Mouse (Mus musculus) frontal cortex, adult 2 months (tissue): Measurements from ENCODE around the gene Whamm. TPM values are rescaled to one million over a fixed set of nuclear protein-coding genes. Genes with fewer than 3 reads are reported as not detected.
A peak's percentile ranks its signal among the peaks of the same experiment; 100 is the strongest.

Experiments used
- DNase-seq, 2 experiments: peaks; one replicate each; pipeline ENCODE4 v3.0.0; 2022; ENCODE audit warnings: low spot score in 1 of 2; ENCODE audit errors: extremely low spot score in 1 of 2
- polyA plus RNA-seq: library from polyadenylated mRNA; depleted of rRNA; stranded (reverse); fragments of >200 nt; gene quantifications from 2 replicates; pipeline ENCODE4 v1.2.3, GENCODE M21; 2012; rRNA removed

The Whamm gene
- 21.4 and 24.2 TPM in 2 replicates for polyA plus RNA-seq

DNA sequence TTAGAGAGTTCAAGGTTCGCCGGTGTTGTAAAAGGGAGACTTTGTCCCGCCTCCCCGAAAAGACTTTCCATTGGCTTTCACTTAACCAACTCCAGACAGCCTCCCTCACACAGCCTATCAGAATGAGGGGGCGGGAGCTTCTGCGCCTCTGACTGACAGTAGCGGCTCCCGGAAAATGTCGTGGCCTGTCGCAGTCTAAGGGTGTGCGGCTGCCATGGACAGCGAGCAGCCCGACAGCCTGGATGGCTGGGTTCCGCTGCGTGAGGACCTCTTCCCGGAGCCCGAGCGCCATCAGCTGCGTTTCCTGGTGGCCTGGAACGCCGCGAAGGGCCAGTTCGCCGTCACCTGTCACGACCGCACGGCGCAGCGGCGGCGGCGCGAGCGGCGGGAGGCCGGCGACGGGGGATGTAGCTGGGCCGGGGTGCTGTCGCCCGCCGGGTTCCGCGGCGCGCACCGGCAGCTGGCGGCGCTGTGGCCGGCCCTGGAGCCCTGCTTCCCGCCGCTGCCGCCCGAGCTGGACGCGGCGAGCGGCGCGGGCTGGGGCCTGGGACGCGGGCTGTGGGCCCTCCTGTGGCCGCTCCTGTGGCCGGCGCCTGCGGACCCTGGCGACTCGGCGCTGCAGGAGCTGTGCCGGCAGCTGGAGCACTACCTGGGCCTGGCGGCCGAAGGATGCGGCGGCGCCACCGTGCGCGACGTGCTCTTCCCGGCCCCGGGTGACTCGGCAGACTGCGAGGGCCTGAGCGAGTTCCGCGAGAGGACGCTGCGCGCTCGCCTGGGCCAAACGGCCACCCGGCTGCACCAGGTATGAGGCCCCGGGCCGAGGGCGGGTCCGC lies at the start of gene Whamm:
Gene Whamm, plus strand, starts transcription at position 159 of the 833 bp plus-strand sequence.
- DNase-seq, result peak; percentile 92 to 93

DNA sequence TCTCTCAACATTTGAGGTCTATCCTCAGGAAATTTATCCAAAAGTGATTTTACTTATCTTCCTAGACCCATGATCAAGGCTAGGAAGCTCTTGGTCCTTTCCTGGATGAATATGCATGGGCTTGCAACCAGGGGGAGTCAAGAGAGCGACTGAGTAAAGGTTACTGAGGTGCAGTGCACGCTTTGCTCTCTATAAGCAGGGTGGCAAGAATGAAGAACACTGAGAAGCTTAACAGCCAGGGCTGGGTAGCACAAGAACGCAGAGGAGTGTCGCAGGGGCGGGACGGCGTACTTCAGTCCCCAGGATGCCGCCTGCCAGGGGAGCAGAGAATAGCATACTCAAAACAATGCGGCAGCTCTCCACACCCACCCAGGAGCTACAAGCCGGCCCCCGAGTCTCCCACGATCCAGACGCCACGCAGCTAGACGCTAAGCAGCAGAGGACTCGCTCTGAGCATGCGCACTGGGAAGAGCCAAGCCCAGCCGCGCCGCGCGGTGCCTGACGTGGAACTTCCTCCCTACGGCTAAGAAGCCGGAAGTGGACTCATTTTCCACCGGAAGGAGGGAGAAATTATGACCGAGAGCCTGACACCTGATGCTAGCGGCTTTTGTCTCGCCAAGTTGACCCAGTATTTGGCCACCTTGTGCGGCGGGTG lies 47.9 kb upstream of the Whamm start:
- peak; percentile 82 to 93 for DNase-seq

DNA sequence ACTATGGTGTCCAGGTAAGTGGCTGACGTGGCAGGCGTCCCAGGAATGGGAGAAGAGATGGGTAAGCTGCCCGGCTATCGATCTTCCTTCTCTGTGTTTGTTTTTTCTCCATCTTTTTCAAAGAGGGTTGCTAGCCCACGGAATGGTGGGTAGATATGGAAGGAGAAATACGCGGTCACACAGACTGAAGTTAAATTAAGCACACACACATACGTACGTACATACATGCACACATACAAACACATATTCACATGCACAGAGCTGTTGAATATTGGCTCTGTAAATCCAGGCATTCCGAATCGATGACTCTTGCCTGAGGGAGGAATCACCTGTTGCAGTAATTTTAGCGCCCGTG lies 47.4 kb upstream of the Whamm start:
- no peak for DNase-seq

DNA sequence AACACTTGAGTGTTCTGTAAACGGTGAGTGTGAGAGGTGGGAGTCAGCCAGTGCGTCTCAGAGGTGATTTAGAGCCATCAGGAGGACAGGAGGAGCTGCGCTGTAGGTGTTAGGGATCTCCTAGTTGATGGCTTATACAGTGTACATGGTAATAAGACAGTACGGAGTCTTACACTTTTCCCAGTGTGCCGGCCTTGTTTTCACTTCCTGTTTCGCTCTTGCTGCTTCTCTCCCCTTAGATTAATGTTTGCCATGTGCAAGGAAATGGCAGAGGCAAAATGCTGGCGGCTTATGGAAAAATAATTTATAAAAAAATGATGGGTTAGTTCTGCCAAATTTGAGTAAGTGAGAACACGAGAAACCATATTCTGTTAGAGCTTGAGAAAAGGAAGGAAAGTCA lies 42.1 kb upstream of the Whamm start:
- DNase-seq, result no peak

DNA sequence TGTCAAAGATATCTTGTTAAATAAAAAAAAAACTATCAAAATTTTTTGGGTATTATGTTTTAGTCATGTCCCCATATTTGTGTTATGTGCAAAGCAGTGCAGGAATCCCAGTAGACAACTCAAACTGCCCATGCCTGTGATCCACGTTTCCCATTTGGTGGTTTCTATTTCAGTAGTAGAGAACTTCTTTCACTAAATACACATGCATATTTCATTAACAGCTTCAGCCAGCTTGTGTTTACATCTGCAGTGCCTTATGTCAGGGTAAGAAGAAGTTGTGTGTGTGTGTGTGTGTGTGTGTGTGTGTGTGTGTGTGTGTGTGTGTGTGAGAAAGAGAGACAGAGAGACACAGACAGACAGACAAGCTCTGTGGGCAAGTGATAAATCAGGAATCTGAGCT lies 39.6 kb upstream of the Whamm start:
- no peak for DNase-seq

DNA sequence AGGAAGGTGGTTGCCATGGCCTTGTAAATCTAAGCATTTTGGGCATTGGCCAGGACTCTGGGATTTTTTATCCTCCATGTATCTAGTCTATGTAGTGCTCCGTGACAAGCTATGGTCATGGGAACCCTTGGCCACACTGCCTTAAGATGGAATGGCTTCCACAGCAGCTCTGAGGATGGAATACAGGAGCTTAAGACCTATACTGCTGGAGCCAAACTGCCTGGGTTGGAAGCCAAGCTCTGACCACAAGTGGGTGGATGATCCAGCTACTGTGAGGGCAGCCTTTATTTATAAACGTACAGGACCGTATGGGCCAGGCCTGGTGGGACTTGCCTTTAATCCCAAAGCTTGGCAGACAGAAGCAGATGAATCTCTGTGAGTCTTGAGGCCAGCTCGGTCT lies 34.6 kb upstream of the Whamm start:
- no peak for DNase-seq

DNA sequence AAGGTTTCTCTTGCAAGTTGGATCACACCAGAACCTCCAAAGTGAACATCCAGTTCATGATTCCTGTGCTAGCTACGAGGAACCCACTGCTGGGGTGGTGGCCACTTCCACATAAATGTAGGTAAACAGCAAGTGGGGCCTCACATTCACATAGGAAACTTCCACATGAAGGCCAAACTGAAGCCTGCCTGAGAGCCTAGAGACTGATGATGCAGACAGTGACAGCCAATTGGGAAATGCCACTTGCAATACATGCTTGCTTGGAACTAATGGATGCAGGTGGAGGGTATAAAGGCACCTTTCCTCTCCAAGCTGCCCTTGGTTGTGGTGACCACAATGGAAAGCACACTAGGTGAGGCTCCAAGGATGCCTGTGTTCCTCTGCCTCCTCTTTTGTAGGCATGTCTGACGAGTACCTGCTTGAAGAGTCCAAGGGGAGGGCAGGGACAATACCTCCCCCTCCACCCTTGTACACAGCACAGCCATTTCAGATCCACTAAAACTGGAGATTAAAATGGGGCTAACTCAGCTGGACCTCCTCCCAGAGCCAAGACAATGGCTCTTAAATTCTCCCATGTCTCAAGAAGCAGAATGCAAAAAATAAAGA lies 32.9 kb upstream of the Whamm start:
- DNase-seq, result peak in 1 of 2 experiments; percentile 61

DNA sequence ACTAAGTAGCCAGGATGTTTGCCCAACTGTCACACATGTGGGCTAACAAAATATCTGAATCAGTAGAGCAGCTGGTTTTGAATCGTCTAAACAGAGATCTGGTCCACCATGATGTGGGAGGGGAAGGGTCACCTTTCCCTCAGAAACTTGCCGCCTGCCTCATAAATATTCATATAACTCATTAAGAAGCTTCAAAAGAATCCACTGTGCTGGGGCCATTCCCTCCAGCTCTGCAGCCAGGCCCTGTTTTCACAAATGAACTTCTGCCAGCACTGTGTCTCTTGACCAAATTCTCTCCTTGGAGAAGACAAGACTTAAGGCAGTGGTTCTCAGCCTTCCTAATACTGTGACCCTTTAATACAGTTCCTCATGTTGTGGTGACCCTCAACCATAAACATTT lies 31.5 kb upstream of the Whamm start:
- DNase-seq, result no peak

DNA sequence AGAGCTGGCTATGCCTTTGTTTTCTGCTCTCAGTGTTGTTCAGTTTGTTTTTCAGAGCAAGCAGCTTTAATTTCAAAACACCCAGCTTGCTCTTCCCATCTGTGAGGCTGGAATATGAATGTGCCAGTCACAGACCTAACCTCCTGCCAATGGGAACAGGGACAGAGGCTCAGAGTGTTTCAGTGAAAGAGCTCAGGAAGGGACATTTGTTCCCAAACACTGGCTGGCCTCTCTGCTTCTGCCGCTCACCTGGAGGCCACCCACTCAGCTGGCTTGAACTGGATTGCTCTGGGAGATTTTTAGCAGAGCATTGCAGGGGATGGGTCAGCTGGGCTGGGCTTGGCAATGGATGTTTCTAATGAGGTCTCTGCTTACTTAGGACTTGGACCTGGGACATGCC lies 30.1 kb upstream of the Whamm start:
- DNase-seq, result no peak

DNA sequence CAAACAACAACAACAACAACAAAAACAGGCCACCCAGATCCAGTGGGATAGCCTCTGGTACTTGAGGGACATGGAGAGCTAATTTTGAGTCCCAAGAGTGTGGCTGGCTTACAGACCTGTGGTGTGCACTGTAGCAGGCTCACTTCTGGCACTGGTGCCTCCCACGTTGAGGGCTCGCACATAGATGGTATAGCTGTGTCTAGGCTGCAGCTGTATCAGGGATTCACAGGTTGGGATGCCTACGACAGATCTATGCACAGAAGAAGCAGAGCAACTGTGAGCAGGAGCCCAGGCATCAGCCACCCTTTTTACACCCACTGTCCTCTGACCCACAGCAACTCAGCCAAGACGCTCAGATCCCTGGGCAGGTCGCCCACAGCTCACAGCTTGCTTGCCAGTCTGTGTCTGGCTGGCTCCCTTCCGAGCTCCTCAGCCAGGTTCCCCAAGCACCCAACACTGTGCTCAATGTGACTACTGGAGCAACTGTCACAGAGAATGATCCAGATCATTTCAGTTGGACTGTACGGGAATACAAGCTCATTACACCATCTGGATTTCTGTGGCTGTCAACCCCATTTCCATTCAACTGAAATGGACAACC lies 29.0 kb upstream of the Whamm start:
- peak; percentile 47 to 78 for DNase-seq

DNA sequence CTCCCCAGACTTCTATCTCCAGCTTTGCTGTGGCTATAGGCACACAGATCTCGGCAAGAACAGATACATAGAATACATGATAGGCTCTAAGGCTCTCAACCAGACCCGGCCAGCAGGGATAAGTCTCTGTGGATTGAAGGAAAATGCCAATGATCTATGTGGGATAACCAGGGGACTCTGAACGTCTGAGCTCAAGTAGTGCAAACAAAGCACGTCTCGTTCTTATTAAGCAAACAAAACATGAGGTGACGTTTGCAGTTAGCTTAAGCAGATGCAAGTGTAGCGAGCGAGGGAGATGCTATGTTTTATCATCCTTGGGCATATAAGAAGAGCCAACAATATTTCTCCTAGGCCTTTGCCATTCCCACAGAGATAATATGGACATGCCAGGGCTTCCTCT lies 28.1 kb upstream of the Whamm start:
- no peak for DNase-seq

DNA sequence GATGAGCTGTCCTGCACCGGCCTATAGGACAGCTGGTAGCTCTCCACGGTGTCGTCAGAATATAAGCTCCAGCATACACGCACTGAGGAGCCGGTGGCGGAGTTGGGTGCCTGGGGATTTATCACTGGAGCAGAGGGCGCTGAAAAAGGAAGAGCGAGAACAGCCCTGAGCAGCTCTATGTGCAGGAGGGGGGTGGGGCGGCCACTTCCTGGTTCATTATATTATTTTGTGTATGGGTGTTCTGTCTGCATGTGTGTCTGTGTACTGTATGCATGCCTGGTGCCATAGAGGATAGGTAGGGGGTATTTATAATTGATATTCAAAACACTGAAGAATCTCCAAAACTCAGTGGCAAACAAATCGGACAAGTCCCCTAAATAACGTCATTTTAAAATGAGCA lies 22.2 kb upstream of the Whamm start:
- DNase-seq, result no peak

DNA sequence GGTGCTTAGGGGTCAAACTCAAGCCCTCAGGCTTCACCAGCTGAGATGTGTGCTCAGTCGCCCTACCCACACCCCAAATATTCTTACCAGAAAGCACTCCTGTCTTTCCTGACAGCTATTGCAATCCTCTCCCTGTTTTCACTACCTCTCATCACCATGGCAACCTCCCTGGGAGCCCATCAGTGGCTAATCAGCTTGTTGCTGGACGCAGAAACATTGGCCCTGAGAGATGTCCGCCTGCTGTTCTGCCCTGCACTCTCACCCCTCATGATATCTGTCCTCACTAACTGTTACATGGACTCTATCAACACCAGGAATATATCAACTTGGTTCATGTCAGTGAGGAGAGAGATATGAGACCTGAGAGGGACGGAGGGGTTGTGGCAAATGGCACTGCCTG lies 17.5 kb upstream of the Whamm start:
- DNase-seq, result no peak

DNA sequence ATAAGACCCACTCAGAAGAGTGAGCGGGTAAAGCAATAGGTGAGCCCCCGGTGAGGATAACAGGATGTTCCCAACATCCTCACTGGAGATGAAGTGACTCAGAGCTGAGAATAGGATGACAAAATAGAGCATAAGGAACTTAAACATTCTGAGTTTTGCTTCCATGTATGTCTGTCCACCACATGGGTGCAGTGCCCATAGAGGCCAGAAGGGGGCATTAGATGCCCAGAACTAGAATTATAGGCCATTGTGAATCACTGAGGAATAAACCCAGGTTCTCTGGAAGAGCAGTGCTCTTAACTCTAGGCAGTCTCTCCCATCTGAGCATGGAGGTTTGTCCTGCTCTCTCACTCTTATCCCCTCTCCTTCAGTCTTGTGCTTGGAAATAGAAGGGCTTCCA lies 16.7 kb upstream of the Whamm start:
- DNase-seq, result no peak

DNA sequence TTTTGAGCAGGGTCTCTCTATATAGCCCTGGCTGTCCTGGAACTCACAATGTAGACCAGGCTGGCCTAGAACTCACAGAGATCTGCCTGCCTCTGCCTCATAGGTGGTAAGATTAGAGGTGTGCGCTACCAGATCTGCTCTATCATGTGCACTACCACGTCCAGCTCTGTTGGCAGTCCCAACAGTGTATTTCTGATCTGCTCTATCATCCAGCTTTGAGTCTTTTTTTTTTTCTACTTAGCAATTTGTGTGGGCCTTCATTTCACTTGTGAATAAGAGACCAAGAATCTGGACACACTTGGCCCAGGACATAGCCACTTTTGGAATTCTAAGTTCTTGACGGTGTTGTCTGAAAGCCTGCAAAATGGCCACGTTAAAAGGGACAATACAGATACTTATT lies 14.2 kb upstream of the Whamm start:
- no peak for DNase-seq

DNA sequence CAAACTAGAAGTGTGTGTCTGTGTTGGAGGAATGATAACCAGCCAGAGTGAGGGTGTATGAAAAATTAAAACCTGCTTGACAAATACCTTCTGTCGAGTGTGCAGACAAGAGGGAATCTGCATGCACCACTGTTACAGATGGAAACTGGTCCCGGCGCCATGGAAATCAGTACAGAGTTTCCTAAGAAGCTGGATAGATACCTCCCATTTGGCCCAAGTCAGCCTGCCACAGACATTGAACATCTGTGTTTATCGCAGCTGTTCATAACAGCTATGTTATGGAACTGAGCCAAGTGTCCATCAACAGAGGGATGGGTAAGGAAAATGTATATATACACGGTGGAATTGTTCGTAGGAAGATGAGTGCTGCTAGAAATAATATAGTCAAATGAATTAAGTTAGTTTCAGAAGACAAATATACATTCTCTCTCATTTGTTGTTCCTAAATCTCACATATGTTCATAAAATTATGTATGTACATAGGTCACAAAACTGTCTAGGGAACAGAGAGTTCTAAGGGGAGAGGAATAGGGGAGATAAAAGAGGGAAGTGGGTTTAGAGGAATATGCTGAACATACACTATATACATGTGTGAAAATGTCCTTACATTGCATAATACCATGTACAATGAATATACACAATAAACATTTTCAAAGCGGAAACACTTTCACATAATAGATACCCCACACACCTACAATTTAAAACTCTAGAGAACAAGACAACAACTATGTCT lies 13.6 kb upstream of the Whamm start:
- DNase-seq, result no peak

DNA sequence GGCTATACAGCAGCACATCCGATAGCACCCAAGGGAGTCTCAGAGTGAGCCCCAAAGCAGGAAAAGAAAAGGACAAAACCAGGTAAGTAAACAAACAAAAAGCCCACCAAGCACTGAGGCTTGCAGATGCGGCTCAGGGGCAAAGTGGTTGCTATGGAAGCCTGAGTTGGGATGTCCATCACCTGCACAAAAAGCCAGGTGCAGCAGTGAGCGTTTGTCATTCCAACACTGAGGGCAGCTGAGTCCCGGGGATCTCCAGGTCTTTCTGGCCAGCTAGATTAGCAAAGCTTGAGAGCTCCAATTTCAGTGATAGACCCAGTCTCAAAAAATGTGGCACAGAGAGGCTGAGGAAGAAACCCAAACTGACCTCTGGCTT lies 13.1 kb upstream of the Whamm start:
- no peak for DNase-seq

DNA sequence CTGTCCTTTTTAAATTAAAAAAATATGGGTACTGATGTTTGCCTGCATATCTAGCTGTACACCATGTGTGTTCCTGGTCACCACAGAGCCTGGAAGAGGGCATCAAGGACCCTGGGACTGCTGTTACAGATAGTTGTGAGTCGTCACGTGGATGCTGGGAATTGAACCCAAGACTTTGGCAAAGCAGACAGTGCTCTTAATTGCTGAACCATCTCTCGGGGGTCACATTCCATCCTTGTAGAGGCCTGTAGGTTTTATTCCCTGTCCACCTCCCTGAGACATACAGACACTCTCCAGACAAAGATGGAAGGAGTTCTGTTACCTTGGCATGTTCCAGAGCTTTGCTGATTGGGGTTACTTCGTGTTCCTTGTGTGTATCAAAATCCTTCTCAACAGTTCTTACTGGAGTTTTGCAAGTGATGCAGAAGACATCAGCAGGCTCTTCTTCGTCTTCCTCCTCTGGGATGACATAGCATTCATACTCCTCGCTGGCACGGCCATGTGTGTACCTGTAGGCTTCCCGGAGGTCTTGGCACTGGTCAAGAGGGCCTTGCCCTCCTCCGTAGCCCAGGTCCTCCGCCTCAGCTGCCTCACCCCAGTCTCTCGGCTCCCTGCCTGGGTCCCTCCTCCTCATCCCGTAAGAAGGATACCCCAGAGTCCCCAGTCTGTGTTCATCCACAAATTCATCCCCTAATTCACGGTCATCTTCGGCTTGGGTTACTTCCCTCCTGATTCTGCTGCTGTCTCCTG lies 11.7 kb upstream of the Whamm start:
- no peak for DNase-seq

DNA sequence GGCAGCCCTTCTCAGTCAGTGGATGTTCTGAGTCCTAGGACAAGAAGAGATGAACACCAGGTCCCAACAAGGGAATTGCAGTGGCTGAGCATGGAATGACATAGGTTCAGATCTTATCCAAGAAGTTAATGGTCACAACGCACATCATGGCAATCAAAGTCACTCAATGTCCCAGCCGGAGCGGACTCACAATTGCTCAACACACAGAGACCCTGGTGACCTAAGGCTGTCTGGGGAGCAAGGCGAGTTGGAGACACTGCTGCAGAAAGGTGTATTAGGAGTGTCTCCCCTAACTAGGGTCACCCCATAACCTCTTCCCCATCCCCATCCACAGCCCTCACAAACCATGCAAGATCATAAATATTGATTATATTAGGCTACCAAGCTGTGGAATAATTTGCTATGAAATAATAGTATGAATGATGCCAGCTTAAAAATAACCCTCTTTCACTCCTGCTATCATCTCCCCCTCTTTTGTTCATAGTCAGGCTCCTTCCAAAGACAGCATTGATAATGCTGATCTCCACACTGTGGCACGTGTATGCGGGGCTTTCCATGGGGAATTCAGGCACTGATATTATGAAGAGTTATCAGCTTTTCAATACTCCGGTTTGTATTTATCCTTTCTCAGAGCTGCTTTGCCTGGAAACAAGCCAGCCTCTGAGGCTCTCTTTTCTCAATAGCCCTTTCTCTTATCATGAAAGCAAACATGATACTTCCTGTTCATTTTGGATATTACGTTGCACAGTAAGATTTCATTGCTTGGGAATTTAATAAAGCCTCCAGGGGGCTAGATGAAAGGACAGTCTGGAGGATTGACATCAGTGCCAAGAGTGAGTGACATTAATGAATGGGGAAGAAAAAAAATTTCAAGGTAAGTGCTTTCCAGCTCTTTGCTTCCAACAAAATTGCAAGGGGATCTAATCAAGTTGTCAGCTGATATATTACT lies 10.7 kb upstream of the Whamm start:
- no peak for DNase-seq
